Mouse (Mus musculus) ES-E14 (cell line): ENCODE measurements at regions not wholly inside any gene's neighbourhood (a gene's known extent, or its start where the extent isn't known, plus 50 kb on each side); places are given as distances from the start of the nearest gene placed in this dataset.

Experiments
- CHD2 ChIP-seq: IDR thresholded peaks from 2 replicates; pipeline ENCODE4 v1.6.1; 2014; ENCODE audit warnings: mild to moderate bottlenecking, low read depth, low read length, inconsistent platforms
- MAFK ChIP-seq: IDR thresholded peaks from 2 replicates; pipeline ENCODE4 v1.6.1; 2014; ENCODE audit warnings: mild to moderate bottlenecking, low read depth, low read length, inconsistent platforms; ENCODE audit not compliant: insufficient read depth
- ZC3H11A ChIP-seq: IDR thresholded peaks from 2 replicates; pipeline ENCODE4 v1.6.1; 2012; ENCODE audit warnings: low read depth, mild to moderate bottlenecking, inconsistent platforms, low read length, borderline replicate concordance
- ZNF384 ChIP-seq: IDR thresholded peaks from 2 replicates; pipeline ENCODE4 v1.6.1; 2012; ENCODE audit warnings: low read depth, low read length, inconsistent platforms

- no peak for TF ChIP-seq CHD2
- TF ChIP-seq ZNF384, result no peak
- no peak for TF ChIP-seq MAFK
- TF ChIP-seq ZC3H11A, result no peak
These were observed 290.2 kb upstream of the Ubash3b start for GRCm38 (mm10) chr9:41451738-41452137.
